Mouse (Mus musculus) embryonic facial prominence, embryonic 11.5 days (tissue): ENCODE measurements at regions not wholly inside any gene's neighbourhood (a gene's known extent, or its start where the extent isn't known, plus 50 kb on each side); places are given as distances from the start of the nearest gene placed in this dataset.

Source experiments
- ATAC-seq: fragments of 200-750 bp; cut with Nextera tagmentation; replicated peaks from 2 replicates; pipeline ENCODE4 v1.8.0; 2017; ENCODE audit warnings: low read depth; ENCODE audit not compliant: insufficient number of reproducible peaks, low FRiP score, low TSS enrichment
- DNase-seq: peaks from one replicate; pipeline ENCODE4 v3.0.0-alpha.2; 2015; ENCODE audit warnings: low spot score
- H3K27ac ChIP-seq: fragments of 300-500 bp; sonication (generic); replicated peaks from 2 replicates; pipeline ENCODE4 v1.5.1; 2014; ENCODE audit warnings: mild to moderate bottlenecking, low read depth, low read length, control low read depth
- H3K27me3 ChIP-seq: fragments of 300-500 bp; sonication (generic); 2 replicates; pipeline ENCODE4 v1.6.1; 2014; ENCODE audit warnings: mild to moderate bottlenecking, low read length, moderate library complexity, mixed read lengths; ENCODE audit not compliant: control insufficient read depth, insufficient read depth
- H3K36me3 ChIP-seq: fragments of 300-500 bp; sonication (generic); replicated peaks from 2 replicates; pipeline ENCODE4 v1.6.1; 2014; ENCODE audit warnings: low read depth, mild to moderate bottlenecking, low read length, moderate library complexity, mixed read lengths; ENCODE audit not compliant: control insufficient read depth, insufficient read depth
- H3K4me1 ChIP-seq: fragments of 300-500 bp; sonication (generic); 2 replicates; pipeline ENCODE4 v1.6.1; 2014; ENCODE audit warnings: low read length, mixed read lengths; ENCODE audit not compliant: control insufficient read depth, insufficient read depth
- H3K4me2 ChIP-seq: fragments of 300-500 bp; sonication (generic); 2 replicates; pipeline ENCODE4 v1.6.1; 2014; ENCODE audit warnings: low read depth, mild to moderate bottlenecking, control low read depth, low read length, moderate library complexity
- H3K4me3 ChIP-seq: fragments of 300-500 bp; sonication (generic); 2 replicates; pipeline ENCODE4 v1.5.1; 2014; ENCODE audit warnings: low read depth, low read length, control low read depth
- H3K9ac ChIP-seq: fragments of 300-500 bp; sonication (generic); replicated peaks from 2 replicates; pipeline ENCODE4 v1.6.1; 2014; ENCODE audit warnings: mild to moderate bottlenecking, control low read depth, low read length
- H3K9me3 ChIP-seq: fragments of 300-500 bp; sonication (generic); replicated peaks from 2 replicates; pipeline ENCODE4 v1.6.1; 2016; ENCODE audit warnings: mild to moderate bottlenecking, low read length, inconsistent platforms, mixed read lengths; ENCODE audit not compliant: control insufficient read depth
- WGBS: fragments of 180-500 bp; shearing (Covaris S2); extraction: QIAGEN DNeasy Blood & Tissue Kit; methylation state at CpG from one replicate; pipeline ENCODE4 v1.1.7; 2014; 5-methylcytosine and 5-hydroxymethylcytosine counted together

DNA sequence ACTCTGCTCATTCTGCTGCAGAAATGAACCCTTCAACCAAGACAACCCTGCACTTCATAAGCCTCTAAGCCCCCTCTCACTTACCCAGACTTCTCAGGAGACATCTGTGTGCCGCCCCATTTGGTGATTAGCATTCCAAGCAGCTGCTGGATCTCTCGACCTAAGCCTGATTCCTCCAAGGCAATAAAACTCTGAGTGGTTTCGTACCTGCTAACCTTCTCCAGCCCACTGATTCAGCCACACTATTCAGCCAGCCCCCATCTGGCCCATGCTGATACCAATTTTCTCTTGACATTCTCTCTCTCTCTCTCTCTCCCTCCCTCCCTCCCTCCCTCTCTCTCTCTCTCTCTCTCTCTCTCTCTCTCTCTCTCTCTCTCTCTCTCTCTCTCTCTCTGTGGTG is 88.2 kb downstream of the Zmat3 start:
- ATAC-seq (no peak), DNase-seq (peak; percentile 3)
- H3K4me2 ChIP-seq = no peak overlapping the region
- H3K4me1 ChIP-seq = no peaks in the 10 kb centered on the region
- H3K9ac ChIP-seq = no peak overlapping the region
- WGBS = 26% methylated on average over 3 of the region's 3 CpGs
- H3K9me3 ChIP-seq = no peaks in the 10 kb centered on the region
- H3K36me3 ChIP-seq = no peaks in the 10 kb centered on the region
- H3K27me3 ChIP-seq = no peaks in the 10 kb centered on the region
- H3K27ac ChIP-seq = no peak overlapping the region
- H3K4me3 ChIP-seq = no peak overlapping the region

DNA sequence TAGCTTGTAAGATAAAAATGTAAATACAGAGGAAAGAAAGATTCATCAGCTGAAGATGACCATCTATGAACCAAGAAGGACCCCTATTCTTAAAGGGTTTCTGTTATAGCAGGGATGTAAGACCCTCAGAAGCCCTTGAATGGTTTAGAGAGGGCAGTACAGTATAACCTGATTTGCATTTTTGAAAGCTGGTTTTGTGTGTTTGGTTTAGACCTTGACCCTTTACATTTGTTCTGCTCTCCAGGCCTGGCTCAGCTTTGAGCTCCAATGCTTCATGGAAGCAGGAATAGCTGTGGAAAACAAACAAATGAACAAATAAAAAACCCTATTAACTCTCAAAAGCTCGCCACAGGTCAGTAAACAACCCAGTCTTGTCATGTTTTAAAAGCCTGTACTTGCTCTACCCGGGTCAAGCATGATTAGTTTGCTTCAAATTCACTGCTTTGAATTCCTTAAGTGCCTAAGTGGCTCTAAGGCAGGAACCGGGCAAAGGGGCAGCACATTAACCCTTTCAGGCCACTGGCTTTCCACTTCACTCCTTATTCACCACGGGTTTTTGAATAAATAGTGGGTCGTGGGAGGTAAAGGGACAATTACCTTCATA is 100.1 kb downstream of the Zmat3 start:
- H3K36me3 ChIP-seq = no peaks in the 10 kb centered on the region
- no peaks in the 10 kb centered on the region for H3K9me3 ChIP-seq
- H3K27ac ChIP-seq = no peak overlapping the region
- WGBS = 11% methylated on average over 5 of the region's 5 CpGs
- ATAC-seq = no peak
- no peak overlapping the region for H3K4me3 ChIP-seq
- peak; percentile 13 for DNase-seq
- no peaks in the 10 kb centered on the region for H3K4me1 ChIP-seq
- no peak overlapping the region for H3K4me2 ChIP-seq
- no peak overlapping the region for H3K9ac ChIP-seq
- no peaks in the 10 kb centered on the region for H3K27me3 ChIP-seq
